Mouse (Mus musculus): ENCODE data around the gene Tuba1b. TPM values are rescaled to one million over a fixed set of nuclear protein-coding genes. Genes with fewer than 3 reads are reported as not detected.

Gene Tuba1b
- polyA plus RNA-seq, 1 experiment from 2014 or later: 1,584 TPM

DNA sequence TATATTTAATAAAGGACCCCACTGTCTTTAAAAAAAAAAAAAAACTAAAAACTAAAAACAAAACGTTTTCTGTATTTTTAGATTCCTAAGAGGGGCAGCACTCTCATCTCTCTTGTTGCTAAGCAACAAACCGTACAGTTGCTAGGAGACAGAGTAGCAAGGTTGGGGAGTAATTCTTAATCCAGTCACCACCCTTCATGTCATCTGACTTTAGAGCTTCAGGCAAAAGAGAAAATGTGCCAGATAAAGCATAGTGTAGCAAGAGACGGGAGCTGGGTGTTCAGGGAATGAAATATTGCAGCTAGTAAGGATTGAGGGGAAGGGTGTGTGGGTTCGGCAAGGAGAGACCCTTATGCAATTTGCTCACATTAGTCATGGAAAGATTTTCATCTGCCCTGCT lies 36.7 kb upstream of the Tuba1b start:
- H3K27me3 ChIP-seq (replicated peaks): no peaks in the 10 kb centered on the region
- ATAC-seq (ENCODE audit: extremely low read depth, insufficient number of reproducible peaks, low FRiP score, low TSS enrichment): no peak
- H3K4me3 ChIP-seq: no peak overlapping the region
- H3K4me2 ChIP-seq: no peak overlapping the region
- no peaks in the 10 kb centered on the region for H3K9me3 ChIP-seq
- peaks cover 35% of the 10 kb centered on the region for H3K4me1 ChIP-seq
- H3K27ac ChIP-seq (replicated peaks): peak overlapping the region; percentile 32; the same call in 1 of the 2 replicates
- no peaks in the 10 kb centered on the region for H3K36me3 ChIP-seq
- no peak overlapping the region for H3K9ac ChIP-seq
- WGBS: 45% methylated on average over 4 of the region's 4 CpGs

DNA sequence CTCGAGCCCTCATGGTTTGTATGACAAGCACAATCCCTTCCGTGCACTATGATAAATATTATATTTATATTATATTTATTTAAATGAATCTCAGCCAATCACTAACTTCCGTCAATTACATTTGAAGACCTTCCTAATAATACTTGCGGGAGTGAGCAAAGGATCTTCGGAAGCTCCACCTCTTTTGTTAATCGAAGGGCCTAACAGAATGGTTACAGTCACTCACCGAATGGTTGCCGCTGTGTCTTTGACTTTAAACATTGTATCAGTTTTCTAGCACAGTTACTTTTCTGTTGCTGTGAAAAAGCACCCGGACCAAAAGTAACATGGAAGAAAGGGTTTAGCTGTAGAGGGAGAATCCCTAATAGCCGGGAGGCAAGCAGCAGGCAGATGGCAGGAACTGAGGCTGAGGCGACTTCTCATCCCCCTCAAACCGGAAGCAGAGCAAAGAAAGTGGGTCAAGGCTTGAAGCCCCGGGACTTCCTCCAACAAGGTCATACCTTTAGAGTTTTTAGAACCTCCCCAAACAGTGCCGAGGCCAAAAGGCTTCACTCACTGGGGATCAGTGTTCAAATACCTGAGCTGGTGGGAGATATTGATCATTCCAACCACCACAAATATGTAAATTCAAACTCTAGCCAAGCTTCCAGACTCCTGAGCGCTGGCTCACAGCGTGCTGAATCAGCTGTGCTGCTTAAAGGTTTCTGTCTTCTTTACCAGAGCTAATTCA lies 35.2 kb upstream of the Tuba1b start:
- Histone ChIP-seq H3K4me2 (peak overlapping the region; percentile 50), H3K4me1 (peaks cover 35% of the 10 kb centered on the region), H3K27ac (replicated peaks) (peak overlapping the region; percentile 48), H3K27me3 (replicated peaks) (no peaks in the 10 kb centered on the region), H3K9ac (peak overlapping the region; percentile 65), H3K36me3 (no peaks in the 10 kb centered on the region), H3K4me3 (no peak overlapping the region), H3K9me3 (no peaks in the 10 kb centered on the region)
- 28% methylated on average over 16 of the region's 16 CpGs for WGBS
- no peak for ATAC-seq (ENCODE audit: extremely low read depth, insufficient number of reproducible peaks, low FRiP score, low TSS enrichment)

DNA sequence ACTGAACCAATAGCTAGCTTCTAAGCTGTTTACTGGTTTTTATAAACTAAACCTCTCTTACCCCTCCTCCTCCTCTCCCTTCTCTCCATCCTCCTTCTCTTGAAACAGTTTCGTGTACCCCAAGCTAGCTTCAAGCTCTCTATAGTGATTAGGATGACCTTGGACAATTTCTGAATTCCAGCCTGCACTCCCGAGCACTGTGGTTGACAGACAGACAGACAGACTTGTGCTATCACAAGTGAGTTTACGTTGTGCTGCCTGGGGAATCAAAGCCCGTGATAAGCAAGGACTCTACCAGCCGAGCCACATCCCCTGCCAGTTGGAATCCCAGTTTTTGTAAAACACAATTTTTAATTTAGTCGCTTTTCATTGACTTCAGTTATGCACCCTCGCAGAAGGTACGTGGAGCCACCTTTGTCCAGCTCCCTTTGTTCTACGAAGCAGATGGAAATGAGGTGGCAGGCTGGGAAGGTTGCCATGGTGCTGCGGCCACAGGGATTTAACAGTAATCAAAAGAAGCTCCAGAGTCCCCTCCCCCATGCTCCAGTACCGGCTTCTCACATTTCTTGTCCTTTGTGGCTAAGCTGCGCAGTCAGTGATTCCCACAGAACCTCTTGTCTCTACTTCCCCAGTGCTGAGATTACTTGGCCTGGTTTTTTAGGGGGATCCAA lies 34.5 kb upstream of the Tuba1b start:
- H3K27me3 ChIP-seq (replicated peaks): no peaks in the 10 kb centered on the region
- H3K36me3 ChIP-seq: no peaks in the 10 kb centered on the region
- H3K4me1 ChIP-seq: peaks cover 35% of the 10 kb centered on the region
- 0 out of 2 replicates have a peak, but pooled peaks cover 3% of the 10 kb centered on the region for H3K9me3 ChIP-seq
- peak overlapping the region; percentile 40 for H3K27ac ChIP-seq (replicated peaks)
- peak overlapping the region; percentile 65 for H3K9ac ChIP-seq
- peak overlapping the region; percentile 50 for H3K4me2 ChIP-seq
- WGBS: 7% methylated on average over 12 of the region's 12 CpGs
- no peak overlapping the region for H3K4me3 ChIP-seq
- no peak for ATAC-seq (ENCODE audit: extremely low read depth, insufficient number of reproducible peaks, low FRiP score, low TSS enrichment)

DNA sequence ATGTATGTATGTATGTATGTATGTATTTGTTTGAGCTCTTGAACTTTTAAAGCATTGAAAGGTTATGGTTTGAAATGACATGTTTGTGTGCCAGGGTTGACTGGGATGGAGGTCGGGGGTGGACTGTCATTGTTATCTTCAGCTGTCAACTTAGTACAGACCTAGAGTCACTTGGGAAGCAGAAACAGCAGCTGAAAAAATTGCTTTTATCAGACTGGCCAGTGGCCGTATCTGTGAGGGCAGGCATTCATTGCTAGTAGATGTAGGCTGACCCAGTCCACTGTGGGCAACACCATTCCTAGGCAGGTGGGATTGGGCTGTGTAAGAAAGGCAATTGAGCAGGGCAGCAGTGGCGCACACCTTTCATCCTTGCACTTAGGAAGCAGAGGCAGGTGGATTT lies 25.2 kb upstream of the Tuba1b start:
- 44% methylated on average over 3 of the region's 3 CpGs for WGBS
- ATAC-seq (ENCODE audit: extremely low read depth, insufficient number of reproducible peaks, low FRiP score, low TSS enrichment): no peak
- Histone ChIP-seq H3K4me3 (no peak overlapping the region), H3K27me3 (replicated peaks) (no peaks in the 10 kb centered on the region), H3K9me3 (0 out of 2 replicates have a peak, but pooled peaks cover 5% of the 10 kb centered on the region), H3K4me1 (peaks cover 9% of the 10 kb centered on the region), H3K36me3 (no peaks in the 10 kb centered on the region), H3K9ac (no peak overlapping the region), H3K27ac (replicated peaks) (no peak overlapping the region), H3K4me2 (no peak overlapping the region)

DNA sequence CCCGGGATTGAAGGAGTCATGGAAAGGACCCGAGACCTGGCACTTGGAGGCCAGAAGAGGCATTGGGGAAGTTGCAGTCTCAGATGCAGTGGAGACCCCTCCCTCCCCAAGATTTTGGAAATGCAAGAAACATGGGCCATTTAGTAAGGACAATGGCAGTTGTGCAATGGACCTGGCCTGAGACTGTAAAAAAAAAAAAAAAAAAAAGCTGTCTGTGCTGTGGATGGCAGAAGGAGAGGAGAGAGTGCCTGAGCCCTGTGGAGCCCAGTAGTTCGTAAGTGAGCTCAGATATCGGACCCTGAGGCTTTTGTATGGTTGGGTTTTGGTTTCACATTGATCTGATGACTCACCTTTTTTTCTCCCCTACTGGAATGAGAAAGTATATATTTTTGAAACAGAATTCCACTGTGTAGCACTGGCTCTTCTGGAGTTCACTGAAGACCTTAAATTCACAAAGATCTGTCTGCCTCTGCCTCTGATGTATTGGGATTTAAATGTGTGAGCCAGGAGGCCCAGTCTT lies 24.6 kb upstream of the Tuba1b start:
- Histone ChIP-seq H3K4me3 (no peak overlapping the region), H3K36me3 (no peaks in the 10 kb centered on the region), H3K4me1 (peaks cover 14% of the 10 kb centered on the region), H3K4me2 (no peak overlapping the region), H3K9me3 (0 out of 2 replicates have a peak, but pooled peaks cover 3% of the 10 kb centered on the region), H3K9ac (no peak overlapping the region), H3K27ac (replicated peaks) (no peak overlapping the region), H3K27me3 (replicated peaks) (no peaks in the 10 kb centered on the region)
- 87% methylated on average over 4 of the region's 4 CpGs for WGBS
- ATAC-seq (ENCODE audit: extremely low read depth, insufficient number of reproducible peaks, low FRiP score, low TSS enrichment): no peak

DNA sequence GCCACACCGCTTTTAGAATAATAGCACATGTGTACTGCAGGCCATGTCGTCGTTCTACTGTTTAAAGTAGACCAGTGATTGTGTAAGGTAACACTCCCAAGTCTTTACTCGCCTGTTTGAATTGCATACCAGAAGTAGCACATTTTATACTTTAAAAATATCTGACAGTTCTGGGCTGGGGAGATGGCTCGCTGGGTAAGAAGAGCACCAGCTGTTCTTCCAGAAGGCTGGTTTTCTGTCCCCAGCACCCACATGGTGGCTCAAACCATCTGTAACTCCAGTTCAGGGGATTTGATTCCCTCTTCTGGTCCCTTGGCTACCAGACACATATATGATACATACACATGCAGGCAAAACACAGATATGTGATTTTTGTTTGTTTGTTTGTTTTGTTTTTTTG lies 23.1 kb upstream of the Tuba1b start:
- Histone ChIP-seq H3K4me1 (peaks cover 16% of the 10 kb centered on the region), H3K27ac (replicated peaks) (no peak overlapping the region), H3K36me3 (no peaks in the 10 kb centered on the region), H3K9ac (no peak overlapping the region), H3K9me3 (no peaks in the 10 kb centered on the region), H3K4me2 (no peak overlapping the region), H3K4me3 (no peak overlapping the region), H3K27me3 (replicated peaks) (no peaks in the 10 kb centered on the region)
- 81% methylated on average over 5 of the region's 5 CpGs for WGBS
- ATAC-seq (ENCODE audit: extremely low read depth, insufficient number of reproducible peaks, low FRiP score, low TSS enrichment): no peak

DNA sequence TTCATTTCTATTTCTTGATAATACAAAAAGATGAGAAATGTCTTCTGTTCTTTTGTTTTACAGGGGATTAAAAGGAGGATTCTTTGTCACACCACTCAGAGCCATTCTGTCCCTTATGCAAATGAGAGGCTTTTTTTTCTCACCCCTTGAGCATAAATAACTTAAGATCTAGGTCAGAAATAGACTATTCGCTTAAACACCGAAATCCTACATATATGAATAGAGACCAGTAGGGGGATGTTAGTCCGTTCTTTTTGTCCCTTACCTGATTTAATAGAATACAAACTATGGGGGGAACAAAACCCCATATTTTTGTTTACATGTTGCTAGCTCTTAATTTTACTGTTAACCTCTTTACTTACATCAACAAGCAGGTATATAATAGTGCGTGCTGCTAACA lies 21.6 kb upstream of the Tuba1b start:
- Histone ChIP-seq H3K27me3 (replicated peaks) (no peaks in the 10 kb centered on the region), H3K4me2 (no peak overlapping the region), H3K9ac (no peak overlapping the region), H3K4me3 (no peak overlapping the region), H3K27ac (replicated peaks) (no peak overlapping the region), H3K36me3 (peaks cover 6% of the 10 kb centered on the region), H3K4me1 (peaks cover 26% of the 10 kb centered on the region), H3K9me3 (no peaks in the 10 kb centered on the region)
- WGBS: 88% methylated on average over 4 of the region's 4 CpGs
- ATAC-seq (ENCODE audit: extremely low read depth, insufficient number of reproducible peaks, low FRiP score, low TSS enrichment): no peak

DNA sequence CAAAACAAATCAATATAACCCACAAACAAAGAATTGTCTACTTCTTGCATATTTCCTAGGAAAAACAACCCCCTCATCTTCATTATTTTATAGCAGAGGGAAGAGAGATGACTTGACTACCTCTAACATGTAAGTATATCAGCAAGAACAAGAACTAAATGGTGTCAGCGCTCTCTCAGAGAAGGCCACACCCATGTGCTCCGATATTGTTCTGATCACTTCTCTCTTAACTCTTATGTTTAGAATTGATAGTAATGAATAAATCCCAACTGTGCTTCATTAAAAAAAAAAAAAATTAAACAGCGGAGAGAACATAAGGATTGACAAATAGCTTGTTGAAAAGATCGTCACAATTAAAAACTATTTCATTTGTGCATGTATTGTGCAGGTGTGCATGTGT lies 21.0 kb upstream of the Tuba1b start:
- Histone ChIP-seq H3K4me3 (no peak overlapping the region), H3K27ac (replicated peaks) (no peak overlapping the region)

DNA sequence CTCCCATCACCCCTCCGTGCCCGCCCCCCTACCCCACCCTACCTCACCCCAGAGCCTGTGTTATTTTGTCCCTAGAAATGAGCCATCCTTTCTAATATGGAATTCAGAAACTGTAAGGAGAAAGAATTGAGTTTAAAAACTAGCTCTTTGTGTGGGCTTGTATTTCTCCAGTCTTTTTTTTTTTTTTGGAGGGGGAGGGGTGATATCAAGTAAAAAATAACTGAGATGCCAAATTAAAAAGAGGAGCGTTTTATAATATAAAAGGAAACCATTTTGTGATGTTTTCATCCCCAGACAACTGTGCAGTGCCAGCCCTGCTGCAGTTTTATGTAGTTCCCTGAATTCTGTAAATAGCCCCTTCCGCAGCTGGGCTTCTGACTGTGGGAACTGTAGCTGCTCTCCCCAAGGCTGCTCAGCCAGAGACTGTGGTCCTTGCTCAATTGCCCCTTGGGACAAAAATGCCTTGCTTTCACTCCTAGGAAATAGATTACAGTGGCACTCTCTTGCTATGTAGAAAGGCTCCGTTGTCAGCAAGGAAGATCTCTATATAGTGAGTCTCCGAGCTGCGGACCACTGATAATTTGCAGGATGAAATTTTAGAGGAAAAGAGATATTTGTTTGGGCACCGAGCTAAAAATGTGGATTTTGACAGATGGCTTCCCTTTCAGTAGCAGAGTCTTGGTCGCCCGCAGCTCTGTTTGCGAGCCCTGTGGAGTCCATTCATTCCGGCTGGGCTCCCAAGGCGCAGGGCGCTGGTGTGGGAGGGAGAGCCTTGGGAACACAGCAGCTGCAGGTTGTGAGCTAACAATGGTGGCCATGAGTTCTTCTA lies 20.3 kb upstream of the Tuba1b start:
- peaks cover 27% of the 10 kb centered on the region for H3K4me1 ChIP-seq
- WGBS: 33% methylated on average over 14 of the region's 14 CpGs
- no peaks in the 10 kb centered on the region for H3K9me3 ChIP-seq
- H3K27ac ChIP-seq (replicated peaks): peak overlapping the region; percentile 77
- H3K27me3 ChIP-seq (replicated peaks): no peaks in the 10 kb centered on the region
- no peak for ATAC-seq (ENCODE audit: extremely low read depth, insufficient number of reproducible peaks, low FRiP score, low TSS enrichment)
- peak overlapping the region; percentile 74 for H3K9ac ChIP-seq
- H3K4me3 ChIP-seq: peak overlapping the region; percentile 91
- H3K36me3 ChIP-seq: peaks cover 10% of the 10 kb centered on the region
- H3K4me2 ChIP-seq: peak overlapping the region; percentile 87

More for the DNA sequence above, 21.0 kb upstream of the Tuba1b start:
- peaks cover 28% of the 10 kb centered on the region for H3K4me1 ChIP-seq
- H3K9ac ChIP-seq: no peak overlapping the region
- H3K36me3 ChIP-seq: peaks cover 8% of the 10 kb centered on the region
- no peaks in the 10 kb centered on the region for H3K27me3 ChIP-seq (replicated peaks)
- no peak for ATAC-seq (ENCODE audit: extremely low read depth, insufficient number of reproducible peaks, low FRiP score, low TSS enrichment)
- H3K4me2 ChIP-seq: peak overlapping the region; percentile 87; the same call in 1 of the 2 replicates
- no peaks in the 10 kb centered on the region for H3K9me3 ChIP-seq
- 82% methylated on average over 4 of the region's 4 CpGs for WGBS

DNA sequence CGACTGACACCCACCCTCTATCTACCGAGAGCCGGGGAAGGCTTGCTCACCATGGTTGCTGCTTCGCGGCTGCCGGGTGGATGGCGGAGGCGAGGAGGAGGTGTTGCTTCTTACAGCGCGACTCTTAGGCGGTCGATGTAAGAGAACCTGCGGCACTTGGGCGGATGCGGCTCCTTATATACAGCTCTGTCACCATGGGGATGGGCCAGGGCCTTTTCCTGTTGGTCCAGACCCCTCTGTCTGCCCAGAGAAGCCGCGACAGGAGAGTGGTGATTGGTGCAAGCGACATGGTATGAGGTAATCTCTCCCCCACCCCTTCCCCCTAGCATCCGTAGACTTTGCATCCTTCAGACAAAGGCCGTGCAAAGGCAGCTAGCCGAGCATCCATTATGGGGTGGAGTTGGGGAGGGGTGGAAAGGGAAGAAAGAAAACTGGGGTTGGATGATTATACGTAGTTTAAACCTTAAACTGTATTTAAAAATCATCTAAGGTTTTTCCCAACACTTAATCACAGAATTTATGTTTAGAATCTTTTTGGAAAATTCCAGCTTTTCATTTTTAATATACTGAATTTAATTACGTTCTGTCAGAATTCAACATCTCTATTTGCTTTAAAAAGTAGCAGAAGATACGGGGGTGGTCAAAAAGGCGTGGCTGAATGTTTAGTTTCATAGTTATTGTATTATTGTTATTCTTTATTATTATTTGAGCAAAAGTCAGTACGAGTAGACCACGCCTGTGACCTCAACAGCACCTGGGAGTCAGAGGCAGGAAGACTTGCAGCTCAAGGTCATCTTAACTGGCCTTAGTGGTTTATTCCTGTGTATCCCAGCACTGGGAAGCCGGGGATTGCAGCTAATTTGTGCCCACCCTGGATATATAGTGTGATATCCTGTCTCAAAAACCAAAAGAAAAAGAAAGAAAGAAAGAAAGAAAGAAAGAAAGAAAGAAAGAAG lies 19.3 kb upstream of the Tuba1b start, which contains the start of the genes Gm49450 and Tuba1a:
Gm49450 (minus strand) TSS at position 151 of the 956 bp plus-strand sequence.
Tuba1a (minus strand) TSS at position 303 of the 956 bp plus-strand sequence.
- Histone ChIP-seq H3K27ac (replicated peaks) (peak within 1 kb of the TSS; percentile 95), H3K9ac (peak within 1 kb of the TSS; percentile 98), H3K9me3 (no peaks in the 10 kb centered on the region), H3K4me3 (peak within 1 kb of the TSS; percentile 91), H3K27me3 (replicated peaks) (no peaks in the 10 kb centered on the region), H3K4me2 (peak within 1 kb of the TSS; percentile 87), H3K4me1 (peaks cover 25% of the 10 kb centered on the region), H3K36me3 (peaks cover 17% of the 10 kb centered on the region)
- 7% methylated on average over 28 of the region's 28 CpGs for WGBS
- ATAC-seq (ENCODE audit: extremely low read depth, insufficient number of reproducible peaks, low FRiP score, low TSS enrichment): peak; percentile 92
